Mouse (Mus musculus) c-Kit-negative CD71-positive TER-119-positive erythroid progenitor cells, embryonic 14.5 days (primary cell): ENCODE results near the gene Slc38a1.

ENCODE experiments used
- DNase-seq: peaks from one replicate; pipeline ENCODE4 v3.0.0-alpha.2; 2013; ENCODE audit warnings: low read depth, low spot score

Gene Slc38a1

DNA sequence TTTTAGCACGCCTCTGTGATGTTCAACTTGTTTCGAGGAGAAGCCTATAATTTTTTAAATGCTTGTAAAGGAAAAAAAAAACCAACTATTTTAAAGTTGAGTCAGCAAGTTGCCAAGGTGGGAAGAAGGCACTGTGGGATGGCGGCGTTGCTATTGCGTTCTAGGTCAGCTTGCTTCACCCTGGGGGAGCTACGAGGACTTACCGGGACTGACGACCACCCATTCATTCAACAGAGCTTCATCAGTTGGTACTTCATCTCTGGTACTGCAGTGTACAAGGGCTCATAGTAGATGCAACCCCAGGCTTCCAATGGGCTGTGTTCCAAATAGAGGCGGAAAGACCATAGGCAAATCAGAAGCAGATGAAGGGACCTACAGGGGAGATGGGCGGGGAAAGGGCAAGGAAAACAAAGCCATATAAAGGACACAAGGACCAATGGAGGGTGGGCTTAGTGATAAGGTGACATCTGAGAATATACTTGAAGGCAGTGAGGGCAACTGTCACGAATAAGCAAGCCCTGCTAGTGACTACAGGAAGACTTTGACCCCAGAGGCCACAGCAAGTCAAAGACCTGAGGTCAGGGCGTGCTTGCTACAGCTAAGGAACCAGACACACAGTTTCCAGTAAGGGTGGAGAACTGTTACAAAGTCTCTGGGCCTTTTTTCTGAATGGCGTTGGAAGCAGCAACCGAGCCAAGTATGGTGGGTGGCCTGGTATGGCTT is 82.0 kb downstream of the Slc38a1 start:
- DNase-seq = no peak

DNA sequence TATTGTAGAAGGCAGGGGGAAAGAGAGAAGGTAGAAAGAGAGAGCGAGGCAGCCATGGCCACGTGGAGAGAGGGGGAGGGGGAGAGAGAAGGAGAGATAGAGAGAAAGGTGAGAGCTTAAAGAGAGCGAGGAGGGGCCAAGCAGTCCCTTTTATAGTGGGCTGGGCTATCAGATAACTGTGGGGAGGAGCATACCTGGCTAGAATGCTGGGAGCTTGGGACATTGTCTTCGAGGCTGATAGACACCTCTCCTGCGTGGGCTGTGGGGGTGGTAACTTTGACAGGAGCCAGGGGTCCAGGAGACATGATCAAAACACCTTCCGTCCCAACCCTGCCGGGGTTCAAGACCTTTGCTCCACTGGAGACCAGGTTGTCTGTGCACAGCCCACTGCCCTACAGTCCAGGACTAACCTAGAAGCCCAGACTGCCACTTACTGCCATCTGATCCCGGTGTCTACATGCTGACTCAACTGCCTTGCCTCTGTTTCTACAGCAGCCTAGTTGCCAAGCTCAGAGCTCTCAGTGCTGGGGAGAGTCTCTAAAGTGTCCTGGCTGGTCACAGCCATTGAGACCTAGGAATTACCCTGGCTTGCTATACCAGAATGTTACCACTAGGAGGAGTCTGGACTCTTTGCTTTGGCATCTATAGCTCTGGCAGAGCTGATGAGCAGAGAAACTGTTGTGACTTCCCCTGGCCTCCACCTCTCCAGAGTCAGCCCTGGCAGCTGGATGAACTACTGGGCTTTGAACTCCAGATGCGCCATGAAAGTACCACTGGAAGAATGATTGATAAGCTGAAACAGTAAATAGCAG is 90.9 kb downstream of the Slc38a1 start:
- peak; percentile 35 for DNase-seq

- DNase-seq = no peak
These were observed 91.6 kb downstream of the Slc38a1 start for GRCm38 (mm10) chr15:96551107-96551506.

DNA sequence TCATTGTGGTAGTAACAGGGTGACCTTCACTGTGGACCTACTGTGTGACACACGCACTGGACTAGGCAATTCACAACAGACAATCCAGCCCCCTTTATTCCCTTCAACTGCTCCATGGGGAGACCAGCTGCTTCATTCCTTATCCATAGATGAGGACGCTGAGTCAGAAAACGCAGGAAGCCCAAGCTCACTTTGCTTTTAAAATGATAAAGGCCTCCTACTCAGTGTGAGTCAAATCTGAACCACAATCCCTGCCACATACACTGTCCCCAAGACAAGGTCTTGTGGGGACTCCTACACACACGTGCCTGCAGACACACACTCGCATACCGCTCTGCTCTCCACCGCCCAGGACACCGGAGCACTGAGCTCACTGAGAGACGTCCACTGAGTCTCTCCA is 94.3 kb downstream of the Slc38a1 start:
- no peak for DNase-seq

- no peak for DNase-seq
These were observed 95.2 kb downstream of the Slc38a1 start for GRCm38 (mm10) chr15:96547256-96548195.

DNA sequence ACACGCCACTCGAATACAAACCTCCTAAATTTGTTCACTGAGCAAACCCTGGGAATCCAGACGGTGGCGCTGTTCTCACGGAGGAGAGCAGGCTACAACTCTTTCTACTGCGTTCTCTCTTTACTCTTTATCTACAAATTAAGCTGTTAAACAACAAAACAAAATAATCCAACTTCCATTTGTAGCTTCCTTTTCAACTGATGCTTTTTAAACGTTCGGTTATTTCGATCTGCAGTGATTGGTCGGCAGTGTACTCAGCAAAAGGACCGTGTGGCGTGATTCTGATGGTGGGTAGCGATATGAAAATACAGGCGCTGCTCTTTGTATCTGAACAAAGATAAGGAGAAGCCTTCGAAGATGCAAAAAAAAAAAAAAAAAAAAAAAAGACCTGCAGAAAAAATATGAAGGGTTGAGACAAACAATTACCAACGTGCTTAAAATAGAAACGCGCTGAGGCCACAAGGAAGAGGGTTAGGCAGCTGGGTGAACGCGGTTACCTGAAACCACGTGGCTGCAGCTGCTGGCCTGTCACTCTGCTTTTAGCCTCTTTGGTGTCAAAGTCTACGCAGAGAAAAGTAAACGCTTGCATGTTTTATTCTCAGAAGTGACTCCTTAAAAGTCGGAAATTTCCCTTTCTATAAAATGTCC is 99.4 kb downstream of the Slc38a1 start:
- DNase-seq = no peak

DNA sequence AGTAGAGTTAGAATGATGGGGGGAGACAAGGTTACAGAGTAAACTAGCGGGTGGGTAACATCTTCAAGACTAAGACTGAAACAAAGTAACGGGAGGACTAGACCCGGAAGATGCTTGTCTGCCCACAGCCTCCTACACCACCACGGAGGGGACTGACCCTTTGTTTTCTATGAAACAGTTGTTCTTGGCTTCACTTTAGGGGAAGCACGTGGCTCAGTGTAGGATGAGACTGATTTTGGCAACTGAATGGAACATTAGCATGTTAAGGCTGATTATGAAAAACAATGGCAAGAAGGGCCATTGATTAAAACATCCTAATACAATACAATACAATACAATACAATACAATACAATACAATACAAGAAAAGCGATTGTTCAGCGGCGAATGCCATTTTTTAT is 100.6 kb downstream of the Slc38a1 start:
- no peak for DNase-seq

DNA sequence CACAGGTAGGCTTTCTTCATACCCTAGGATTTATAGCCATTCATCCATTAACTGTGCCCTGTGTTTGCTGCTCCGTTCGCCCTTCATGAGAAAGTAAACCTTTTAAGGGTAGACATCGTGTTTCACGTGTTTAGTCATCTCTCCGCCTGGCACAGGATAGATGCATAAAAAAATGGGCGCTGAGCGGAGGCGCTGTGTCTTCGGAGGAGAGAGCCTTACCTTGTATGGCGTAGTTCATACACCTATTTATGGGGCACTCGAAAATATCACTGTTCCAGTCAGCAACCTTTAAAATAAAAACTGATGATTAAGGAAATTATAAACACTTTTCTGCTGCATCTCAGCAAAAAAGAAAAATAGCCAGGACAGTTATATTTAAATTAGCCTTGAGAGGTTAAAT is 105.4 kb downstream of the Slc38a1 start:
- DNase-seq = no peak

- DNase-seq = no peak
These were observed 106.3 kb downstream of the Slc38a1 start for GRCm38 (mm10) chr15:96536412-96536811.

- DNase-seq = no peak
These were observed 115.0 kb downstream of the Slc38a1 start for GRCm38 (mm10) chr15:96527686-96528085.

DNA sequence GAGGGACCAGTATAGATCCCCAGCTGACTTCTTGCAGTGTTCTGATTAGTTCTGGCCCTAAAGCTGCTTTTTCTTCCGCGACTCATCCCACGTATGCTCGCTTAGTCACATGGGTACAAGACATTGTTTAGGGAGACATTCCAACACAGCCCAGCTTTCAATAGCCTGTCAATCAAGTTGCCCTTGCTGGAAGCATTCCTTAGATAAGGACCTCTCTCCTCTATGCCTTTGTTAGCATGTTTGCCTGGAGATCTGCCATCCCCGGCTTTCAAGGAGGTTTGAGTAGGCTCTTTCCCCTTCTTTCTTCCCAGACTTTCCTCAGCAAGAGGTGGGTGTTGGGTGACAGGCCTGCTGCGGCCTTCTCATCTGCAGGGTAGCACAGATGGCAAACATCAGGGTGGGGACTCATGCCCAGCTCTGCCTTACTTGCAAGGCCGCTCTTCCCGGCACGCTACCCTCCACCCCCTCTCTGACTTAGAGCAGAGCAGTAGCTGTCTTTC is 118.4 kb downstream of the Slc38a1 start:
- no peak for DNase-seq
